Mouse (Mus musculus): Measurements from ENCODE around the gene Mphosph6. TPM values are rescaled to one million over a fixed set of nuclear protein-coding genes. Genes with fewer than 3 reads are reported as not detected.

Mphosph6 gene
- total RNA-seq, 2 experiments from 2014 or later = 22.3 to 22.9 TPM

GRCm38 (mm10) chr8:117771115-117771836 lies 30.5 kb downstream of the Mphosph6 start:
- no peak for DNase-seq
- intact Hi-C loops (cut with DNase I) = no loop called here

- intact Hi-C loops (cut with DNase I) = no loop called here
- DNase-seq = no peak
Observed at GRCm38 (mm10) chr8:117768971-117769370, 32.8 kb downstream of the Mphosph6 start.

GRCm38 (mm10) chr8:117765947-117766346 lies 35.8 kb downstream of the Mphosph6 start:
- intact Hi-C loops (cut with DNase I) = no loop called here
- DNase-seq = no peak

GRCm38 (mm10) chr8:117764625-117765024 lies 37.1 kb downstream of the Mphosph6 start:
- intact Hi-C loops (cut with DNase I) = no loop called here
- no peak for DNase-seq

GRCm38 (mm10) chr8:117762776-117763175 lies 39.0 kb downstream of the Mphosph6 start:
- no peak for DNase-seq
- intact Hi-C loops (cut with DNase I) = no loop called here

GRCm38 (mm10) chr8:117757900-117758299 lies 43.8 kb downstream of the Mphosph6 start:
- intact Hi-C loops (cut with DNase I) = no loop called here
- no peak for DNase-seq

GRCm38 (mm10) chr8:117749436-117749835 lies 52.3 kb downstream of the Mphosph6 start:
- intact Hi-C loops (cut with DNase I) = no loop called here

GRCm38 (mm10) chr8:117747886-117748730 lies 53.6 kb downstream of the Mphosph6 start:
- DNase-seq = no peak
- intact Hi-C loops (cut with DNase I) = no loop called here

More at GRCm38 (mm10) chr8:117749436-117749835, 52.3 kb downstream of the Mphosph6 start:
- DNase-seq = no peak

- no peak for DNase-seq
- intact Hi-C loops (cut with DNase I) = no loop called here
Observed at GRCm38 (mm10) chr8:117747428-117747827, 54.3 kb downstream of the Mphosph6 start.

GRCm38 (mm10) chr8:117746651-117747050 lies 55.1 kb downstream of the Mphosph6 start:
- intact Hi-C loops (cut with DNase I) = no loop called here
- DNase-seq = no peak

GRCm38 (mm10) chr8:117742431-117743012 lies 59.2 kb downstream of the Mphosph6 start:
- intact Hi-C loops (cut with DNase I) = no loop called here
- peak; percentile 18 for DNase-seq

Other genes with a start within 250 kb of the Mphosph6 start
- gene Sdr42e1, start 128.3 kb downstream of the Mphosph6 start, total RNA-seq (2021) = 1 to 10 TPM; 3.1 to 3.5 TPM
- gene Hsd17b2, start 100.0 kb downstream of the Mphosph6 start, total RNA-seq (2021) = not detected

All from left cerebral cortex, postnatal 4 days (tissue).